In the genomic region with DNA sequence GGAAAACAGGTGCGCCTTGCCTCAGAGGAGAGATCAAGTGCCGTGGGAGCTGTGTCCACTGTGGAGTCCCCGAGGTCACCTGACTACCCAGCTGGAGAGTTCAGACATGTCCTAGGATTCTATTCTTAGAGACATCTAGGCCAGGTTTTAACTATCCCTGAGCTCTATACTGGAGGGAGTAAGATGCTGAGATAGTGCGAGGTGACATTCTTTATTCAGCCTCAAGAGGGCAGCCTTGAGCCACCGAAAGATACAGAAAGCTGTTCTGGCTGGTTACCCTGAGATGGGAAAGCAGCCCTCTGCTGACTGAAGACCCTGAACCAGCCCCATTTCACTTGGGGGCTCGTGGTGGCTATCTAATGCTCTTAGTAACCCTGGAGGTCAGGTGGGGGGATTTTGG, we compare ENCODE assay signal across 8 mouse cellular contexts. TPM values are rescaled to one million over a fixed set of nuclear protein-coding genes. Genes with fewer than 3 reads are reported as not detected.
DNase-seq lines count a peak whose midpoint lies in the region; ATAC-seq and TF ChIP-seq lines count a peak whose summit lies in the region.
"Had no signal": no experiment of that assay in that cellular context is flagged by ENCODE, and none has a peak within 500 bp of the region (broad histone marks: within the 10 kb centered on the region; RNA-seq: fewer than 3 reads in every experiment).

No protein-coding gene starts in this region.

- TF ChIP-seq POLR2A in lung, adult 2 months (IDR thresholded peaks at IDR 0.05; ENCODE audit: borderline replicate concordance, extremely low read depth, low read depth, low read length) = no peak

- TF ChIP-seq CTCF in lung, adult 2 months (IDR thresholded peaks at IDR 0.05; ENCODE audit: insufficient read depth, low read length) = peak; percentile 65

- no peak overlapping the region for H3K4me3 ChIP-seq in forebrain, embryonic 14.5 days (ENCODE audit: low read depth, low read length)
- no peak overlapping the region for H3K4me3 ChIP-seq in hindbrain, embryonic 10.5 days
- no peak overlapping the region for H3K4me3 ChIP-seq in lung, adult 2 months (replicated peaks; ENCODE audit: extremely low read depth, low read depth, low read length)

- no peak overlapping the region for H3K9ac ChIP-seq in forebrain, embryonic 14.5 days (ENCODE audit: low read length)

- ATAC-seq in forebrain, embryonic 14.5 days = peak; percentile 86

- no peak overlapping the region for H3K4me2 ChIP-seq in forebrain, embryonic 14.5 days (ENCODE audit: low read length)

- H3K9me3 ChIP-seq in forebrain, embryonic 14.5 days (replicated peaks; ENCODE audit: control insufficient read depth, low read length) = no peaks in the 10 kb centered on the region
- no peaks in the 10 kb centered on the region for H3K9me3 ChIP-seq in hindbrain, embryonic 10.5 days

- no peaks in the 10 kb centered on the region for H3K4me1 ChIP-seq in forebrain, embryonic 14.5 days (ENCODE audit: control insufficient read depth, insufficient read depth, low read length)
- H3K4me1 ChIP-seq in hindbrain, embryonic 10.5 days (replicated peaks) = peaks cover 51% of the 10 kb centered on the region
- no peaks in the 10 kb centered on the region; the same call in 1 of the 2 replicates for H3K4me1 ChIP-seq in lung, adult 2 months (ENCODE audit: control insufficient read depth, insufficient read depth, low read length)

- H3K27ac ChIP-seq in forebrain, embryonic 14.5 days (ENCODE audit: low read depth, low read length) = no peak overlapping the region
- peak overlapping the region; percentile 66; the same call in 1 of the 2 replicates for H3K27ac ChIP-seq in hindbrain, embryonic 10.5 days
- H3K27ac ChIP-seq: macrophage had no signal

- H3K36me3 ChIP-seq in forebrain, embryonic 14.5 days (ENCODE audit: control insufficient read depth, insufficient read depth, low read length) = peaks cover 15% of the 10 kb centered on the region; the same call in 1 of the 2 replicates
- no peaks in the 10 kb centered on the region for H3K36me3 ChIP-seq in hindbrain, embryonic 10.5 days

- 10% methylated on average over 6 of the region's 6 CpGs for WGBS in forebrain, embryonic 14.5 days
- 5% methylated on average over 6 of the region's 6 CpGs for WGBS in hindbrain, embryonic 10.5 days
- WGBS in lung, adult 2 months = 14% methylated on average over 6 of the region's 6 CpGs

- peak; percentile 22 for DNase-seq in T-cell, adult 2 months (ENCODE audit: low spot score)
- peak; percentile 36 for DNase-seq in cerebellum, adult 11 months
- DNase-seq in forebrain, embryonic 14.5 days (ENCODE audit: low spot score) = peak; percentile 89
- peak; percentile 83 for DNase-seq in hindbrain, embryonic 10.5 days (ENCODE audit: low spot score)
- peak; percentile 45 to 90 for DNase-seq in layer of hippocampus, adult 8-10 months (ENCODE audit: low spot score in 2 of 2)
- peak; percentile 68 for DNase-seq in lung, adult 2 months
- DNase-seq in retina, postnatal 1 day = peak; percentile 87

- no peaks in the 10 kb centered on the region for H3K27me3 ChIP-seq in forebrain, embryonic 14.5 days (replicated peaks; ENCODE audit: control insufficient read depth, insufficient read depth, low read length)
- peaks cover 71% of the 10 kb centered on the region for H3K27me3 ChIP-seq in hindbrain, embryonic 10.5 days (ENCODE audit: insufficient read depth, poor library complexity, severe bottlenecking)

RNA-seq across cellular contexts. Expression of gene B230104I21Rik, which starts 7.1 kb away (rescaled TPM):
- polyA plus RNA-seq in forebrain, embryonic 14.5 days (2014; fragmentation: Nextera tagmentation; extraction: Ambion mirVana) = not detected in 2 replicates
- polyA plus RNA-seq in hindbrain, embryonic 10.5 days (2016; fragmentation: Nextera tagmentation; extraction: Ambion mirVana) = not detected in 2 replicates
- total RNA-seq in layer of hippocampus, adult 8-10 months (2022) = under 1 TPM in 2 of 4 experiments, not detected in 2; 0.64 to 0.94 TPM
- polyA plus RNA-seq in lung, adult 2 months (2012; rRNA removed) = not detected in 2 replicates
- polyA plus RNA-seq: macrophage had no signal

RNA-seq across cellular contexts. Expression of gene Arhgef16, which starts 27.4 kb away (rescaled TPM):
- polyA plus RNA-seq in forebrain, embryonic 14.5 days (2014; fragmentation: Nextera tagmentation; extraction: Ambion mirVana) = 0.32 and 0.56 TPM in 2 replicates
- polyA plus RNA-seq in hindbrain, embryonic 10.5 days (2016; fragmentation: Nextera tagmentation; extraction: Ambion mirVana) = 4.6 and 7.5 TPM in 2 replicates
- 1 to 10 TPM in 3 of 4 experiments, under 1 TPM in 1; 0.63 to 2.0 (median 1.3) TPM for total RNA-seq in layer of hippocampus, adult 8-10 months (2022)
- 15.1 and 18.0 TPM in 2 replicates for polyA plus RNA-seq in lung, adult 2 months (2012; rRNA removed)
- polyA plus RNA-seq: macrophage had no signal

Comparison
In these comparisons a context has a peak if more than half of its experiments do, and no peak if none do; other contexts are left out.
1. DNase-seq: peak in every context shown above with its lines; median percentile 89 in forebrain, embryonic 14.5 days; 87 in retina, postnatal 1 day; 83 in hindbrain, embryonic 10.5 days; 68 in lung, adult 2 months; 68 in layer of hippocampus, adult 8-10 months; 36 in cerebellum, adult 11 months; 22 in T-cell, adult 2 months.